Mouse (Mus musculus) spleen, adult 2 months (tissue): Measurements from ENCODE around the gene Thsd7b.

Experiments
- CTCF ChIP-seq: fragments of 200-500 bp; IDR thresholded peaks from 2 replicates; pipeline ENCODE4 v1.5.1; 2011; ENCODE audit warnings: mild to moderate bottlenecking, inconsistent platforms; ENCODE audit not compliant: insufficient read depth, insufficient read length, insufficient replicate concordance; ENCODE audit errors: extremely low read depth
- POLR2A ChIP-seq: fragments of 200-500 bp; IDR thresholded peaks from 2 replicates; pipeline ENCODE4 v1.6.1; 2011; ENCODE audit warnings: low read depth, low read length, inconsistent platforms

DNA sequence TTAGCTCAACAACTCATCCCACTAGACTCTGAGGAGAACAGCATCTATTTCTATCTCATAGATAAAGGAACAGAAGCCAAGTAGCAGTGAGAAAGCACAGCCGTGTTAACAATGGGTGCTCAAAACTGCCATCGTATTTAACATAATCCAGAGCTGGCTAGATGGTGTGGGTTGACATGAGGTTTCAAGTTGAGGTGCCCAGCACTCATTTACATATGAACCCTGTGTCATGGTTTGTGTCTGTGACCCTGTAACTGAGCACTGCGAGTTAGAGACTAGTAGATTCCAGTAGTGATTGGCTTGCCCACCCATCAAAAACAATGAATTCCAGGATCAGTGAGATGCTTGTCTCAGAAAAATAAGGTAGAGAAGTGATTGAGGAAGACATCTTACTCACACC is 270.1 kb downstream of the Thsd7b start:
- TF ChIP-seq POLR2A (no peak), CTCF (no peak)
